Mouse (Mus musculus): ENCODE measurements around the gene Trak1.

Gene Trak1

GRCm38 (mm10) chr9:121371346-121371891, 74.1 kb downstream of the Trak1 start:
- DNase-seq (ENCODE audit: low spot score in 2 of 2) = peak; percentile 54 to 78

- DNase-seq (ENCODE audit: low spot score in 2 of 2) = no peak
Measured at GRCm38 (mm10) chr9:121371946-121372646, 74.8 kb downstream of the Trak1 start.

- DNase-seq (ENCODE audit: low spot score in 2 of 2) = no peak
Measured at GRCm38 (mm10) chr9:121373107-121373506, 75.8 kb downstream of the Trak1 start.

DNA sequence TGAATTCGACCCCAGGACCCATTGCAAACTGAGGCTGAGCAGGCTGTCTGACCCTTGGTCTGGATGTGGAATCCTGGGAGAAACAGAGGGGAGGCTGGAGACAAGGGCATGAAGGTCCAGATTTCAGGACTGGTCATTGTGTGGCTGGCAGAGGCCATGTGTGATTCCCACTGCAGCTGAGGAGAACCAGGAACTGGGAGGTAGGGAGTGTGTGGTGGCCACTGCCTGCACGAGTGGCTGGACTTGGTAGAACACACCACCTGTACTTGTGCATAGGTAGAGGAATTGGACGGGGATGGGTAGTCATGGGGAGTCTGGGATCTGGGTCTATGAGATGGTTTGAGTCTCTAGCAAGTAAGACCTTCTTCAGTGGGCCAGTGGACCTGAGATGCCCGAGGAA, 76.2 kb downstream of the Trak1 start:
- DNase-seq (ENCODE audit: low spot score in 2 of 2) = no peak

DNA sequence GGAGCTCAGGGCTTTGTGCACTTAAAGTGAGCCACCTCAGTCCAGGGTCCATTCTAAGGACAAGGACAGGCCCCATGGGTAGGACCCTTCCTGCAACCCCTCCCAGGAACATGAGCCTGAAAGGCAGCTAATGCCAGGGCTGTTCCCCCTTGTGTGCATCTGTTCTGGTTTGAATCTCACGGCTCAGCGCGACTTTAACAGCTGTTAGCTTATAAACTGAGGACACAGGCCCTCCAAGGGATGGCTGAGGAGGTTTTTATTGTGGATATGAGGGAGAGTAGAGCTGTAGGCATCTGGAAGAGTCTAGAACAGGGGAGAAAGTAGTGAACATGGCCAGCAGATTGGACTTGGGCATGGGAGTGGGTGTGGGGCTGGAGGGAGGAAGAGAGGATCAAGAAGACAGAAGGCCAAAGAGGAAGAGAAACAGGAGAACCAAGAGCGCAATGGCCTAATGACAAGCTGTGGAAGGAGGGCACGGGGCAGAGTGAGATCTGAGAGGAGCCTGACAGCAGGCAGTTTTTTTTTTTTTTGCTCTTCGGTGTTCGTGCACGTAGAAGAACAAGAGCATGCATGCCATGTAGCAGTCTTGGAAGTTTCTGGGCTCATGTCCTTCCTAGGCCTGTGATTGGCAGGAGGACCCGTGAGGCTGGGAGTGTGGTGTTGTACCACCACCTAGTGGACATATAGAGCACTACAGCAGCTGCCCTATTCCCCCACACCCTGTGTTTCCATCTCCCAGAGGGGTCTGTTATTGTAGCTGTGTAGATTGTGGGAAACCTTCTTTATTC, 77.0 kb downstream of the Trak1 start:
- peak in 1 of 2 experiments; percentile 51 for DNase-seq (ENCODE audit: low spot score in 2 of 2)

DNA sequence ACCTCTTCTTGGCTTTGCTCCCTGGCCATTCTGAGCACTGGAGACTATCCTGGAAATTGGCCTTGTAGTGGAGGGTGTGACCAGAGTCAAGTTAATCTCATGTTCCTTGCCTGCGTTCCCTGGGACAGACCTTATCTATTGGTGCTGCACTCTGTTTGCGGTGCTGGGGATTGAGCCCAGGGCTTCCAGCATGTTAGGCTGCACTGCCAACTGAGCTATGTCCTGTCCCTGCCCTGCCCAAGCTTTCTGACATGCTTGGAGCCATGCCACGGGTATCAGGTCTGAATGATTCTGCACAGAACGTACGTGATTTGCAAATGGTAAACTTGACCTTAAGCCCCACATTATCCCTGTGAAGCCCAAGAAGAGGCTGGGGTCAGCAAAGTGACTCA, 77.6 kb downstream of the Trak1 start:
- DNase-seq (ENCODE audit: low spot score in 2 of 2) = no peak

- no peak for DNase-seq (ENCODE audit: low spot score in 2 of 2)
Measured at GRCm38 (mm10) chr9:121376094-121376493, 78.8 kb downstream of the Trak1 start.

- DNase-seq (ENCODE audit: low spot score in 2 of 2) = no peak
Measured at GRCm38 (mm10) chr9:121380310-121380920, 83.1 kb downstream of the Trak1 start.

- DNase-seq (ENCODE audit: low spot score in 2 of 2) = no peak
Measured at GRCm38 (mm10) chr9:121381678-121382297, 84.5 kb downstream of the Trak1 start.

- peak in 1 of 2 experiments; percentile 63 for DNase-seq (ENCODE audit: low spot score in 2 of 2)
Measured at GRCm38 (mm10) chr9:121382568-121382967, 85.3 kb downstream of the Trak1 start.

DNA sequence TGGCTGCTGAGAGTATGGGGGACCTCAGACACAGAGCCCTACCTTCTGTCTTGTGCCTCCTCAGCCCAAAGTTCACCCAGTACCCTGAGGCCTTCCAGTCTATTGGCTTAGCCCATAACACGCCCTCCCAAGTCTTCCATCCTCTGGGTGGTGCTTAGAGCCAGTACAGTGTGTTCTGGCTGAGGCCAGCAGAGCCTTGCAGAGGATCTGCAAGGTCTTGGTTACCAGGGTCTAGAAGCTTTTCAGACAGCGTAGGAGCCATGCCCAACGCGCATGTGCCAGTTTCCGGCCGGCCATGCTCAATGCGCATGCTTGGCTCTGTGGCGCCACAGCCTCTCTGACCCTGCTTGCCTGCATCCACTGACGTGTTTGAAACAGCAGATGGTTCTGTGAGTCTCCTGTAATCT, 85.9 kb downstream of the Trak1 start:
- DNase-seq (ENCODE audit: low spot score in 2 of 2) = peak in 1 of 2 experiments; percentile 57

DNA sequence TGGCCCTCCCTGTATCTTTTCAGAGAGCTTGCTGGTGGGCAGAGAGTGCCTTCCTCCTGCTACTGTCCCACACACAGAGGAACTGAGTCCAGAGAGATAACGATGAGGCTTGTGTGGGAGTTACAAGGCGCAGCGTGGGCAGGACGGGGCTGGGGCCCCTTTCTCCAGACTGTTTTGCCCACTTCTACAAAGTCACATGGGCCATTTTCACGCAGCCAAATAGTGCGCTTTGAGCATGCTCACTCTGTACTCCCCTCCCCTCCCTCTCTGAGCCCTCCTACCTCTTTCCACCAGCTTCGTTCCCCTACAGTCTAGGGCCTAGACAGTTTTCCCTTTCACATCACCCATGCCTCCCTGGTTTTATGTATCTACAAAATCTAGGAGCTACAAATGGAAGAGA, 87.3 kb downstream of the Trak1 start:
- no peak for DNase-seq (ENCODE audit: low spot score in 2 of 2)

- peak; percentile 78 to 79 for DNase-seq (ENCODE audit: low spot score in 2 of 2)
Measured at GRCm38 (mm10) chr9:121385091-121385748, 87.9 kb downstream of the Trak1 start.

DNA sequence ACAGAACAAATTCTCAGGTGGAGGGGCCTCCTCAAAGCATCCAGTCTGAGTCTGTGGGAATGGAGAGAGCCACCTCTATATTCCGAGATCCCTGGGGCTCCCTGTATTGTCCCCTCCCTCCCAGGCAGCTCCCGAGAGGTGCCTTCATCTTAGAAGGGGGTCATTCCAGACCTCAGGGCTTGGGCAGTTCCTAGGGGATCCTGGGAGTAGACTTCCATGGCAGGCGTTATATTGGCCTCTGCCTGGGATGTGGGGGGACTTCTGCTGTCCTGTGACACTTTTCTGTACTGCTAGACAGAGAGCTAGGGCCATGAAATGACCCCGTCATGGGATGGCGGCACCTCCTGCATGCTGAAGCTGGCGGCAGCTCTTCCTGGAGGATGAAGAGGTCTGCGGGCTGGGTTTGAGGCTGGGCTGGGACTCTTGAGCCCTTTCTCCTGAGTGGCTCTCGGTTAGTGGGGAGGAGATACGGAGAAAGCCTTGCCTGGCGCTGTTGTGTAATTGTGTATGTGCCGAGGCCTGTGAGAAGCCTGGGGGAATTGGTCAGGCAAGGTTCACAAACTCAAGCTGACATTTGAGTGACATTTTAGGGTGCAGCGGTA, 88.5 kb downstream of the Trak1 start:
- DNase-seq (ENCODE audit: low spot score in 2 of 2) = no peak

DNA sequence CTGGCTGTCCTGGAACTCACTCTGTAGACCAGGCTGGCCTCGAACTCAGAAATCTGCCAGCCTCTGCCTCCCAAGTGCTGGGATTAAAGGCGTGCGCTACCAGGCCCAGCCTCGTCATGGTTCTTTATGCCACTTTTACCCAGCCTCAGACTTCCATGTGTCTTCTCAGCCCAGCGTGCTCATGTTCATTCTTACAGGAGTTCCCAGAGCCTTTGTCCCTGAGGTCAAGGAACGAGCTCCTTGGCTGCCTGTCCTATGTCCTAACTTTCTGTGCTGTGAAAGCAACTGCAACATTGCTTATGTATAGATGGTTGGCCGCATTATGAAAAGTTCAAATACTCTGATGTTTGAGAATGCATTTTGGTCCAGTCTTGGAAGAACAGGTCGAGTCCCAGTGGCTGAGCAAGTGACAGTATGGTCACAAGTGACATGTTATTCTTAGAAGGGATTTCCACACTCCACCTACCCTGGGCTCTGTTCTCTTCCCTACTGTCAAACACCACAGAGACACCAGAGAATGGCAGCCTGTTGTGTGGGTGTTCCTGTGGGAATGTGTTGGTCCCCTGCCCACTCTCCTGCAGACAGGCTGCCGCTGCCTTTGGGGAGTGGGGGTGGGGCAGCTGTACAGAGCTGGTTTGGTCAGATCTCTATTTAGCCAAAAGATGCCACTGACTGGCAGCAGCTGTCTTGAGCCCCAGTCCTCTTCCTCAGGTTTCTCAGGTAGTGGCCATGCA, 90.4 kb downstream of the Trak1 start:
- no peak for DNase-seq (ENCODE audit: low spot score in 2 of 2)

GRCm38 (mm10) chr9:121388273-121388931, 91.1 kb downstream of the Trak1 start:
- no peak for DNase-seq (ENCODE audit: low spot score in 2 of 2)

- no peak for DNase-seq (ENCODE audit: low spot score in 2 of 2)
Measured at GRCm38 (mm10) chr9:121389258-121389657, 92.0 kb downstream of the Trak1 start.

GRCm38 (mm10) chr9:121391898-121392297, 94.6 kb downstream of the Trak1 start:
- DNase-seq (ENCODE audit: low spot score in 2 of 2) = no peak

DNA sequence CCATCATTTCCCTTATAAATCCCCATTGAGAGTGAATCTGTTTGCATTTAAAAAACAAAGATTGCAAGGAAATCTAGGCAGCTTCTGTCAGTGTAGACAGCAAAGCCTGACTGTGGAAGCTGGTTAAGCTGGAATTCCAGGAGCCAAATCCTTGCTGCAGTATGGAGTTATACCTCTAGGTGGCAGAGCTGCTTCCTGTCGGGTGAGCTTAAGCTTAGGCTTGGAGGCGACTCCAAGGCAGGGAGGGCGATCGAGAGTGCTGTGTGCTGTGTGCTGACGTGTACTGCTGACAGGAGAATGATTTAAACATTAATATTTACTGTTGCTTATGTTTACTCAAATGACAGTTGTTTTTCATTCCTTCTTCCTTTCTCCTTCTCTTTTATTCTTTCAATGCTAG, 95.1 kb downstream of the Trak1 start:
- peak; percentile 63 to 71 for DNase-seq (ENCODE audit: low spot score in 2 of 2)

DNA sequence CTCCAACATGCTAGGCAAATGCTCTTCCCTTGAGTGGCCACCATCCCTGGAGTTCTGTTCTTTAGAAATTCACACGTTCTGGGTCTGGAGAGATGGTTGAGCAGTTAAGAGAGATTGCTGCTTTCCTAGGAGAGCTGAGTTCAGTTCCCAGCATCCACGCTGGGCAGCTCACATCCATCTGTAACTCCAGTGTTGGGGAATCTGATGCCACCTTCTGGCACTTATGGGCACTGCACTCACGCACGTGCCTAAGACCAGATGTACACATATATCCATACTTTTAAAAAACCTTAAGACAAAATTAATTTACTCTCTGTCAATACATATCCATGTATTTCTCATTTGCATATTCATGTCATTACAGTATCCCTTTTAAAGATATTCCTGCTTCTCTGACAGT, 95.8 kb downstream of the Trak1 start:
- no peak for DNase-seq (ENCODE audit: low spot score in 2 of 2)
